Mouse (Mus musculus) inflammation-experienced regulatory T-cells, adult 16 weeks (primary cell): ENCODE results near the gene P2ry10. TPM values are rescaled to one million over a fixed set of nuclear protein-coding genes. Genes with fewer than 3 reads are reported as not detected.

Experiments
- polyA plus RNA-seq: library from polyadenylated mRNA; unstranded; fragments of 100-300 nt; shearing (Covaris generic); gene quantifications from one replicate; pipeline ENCODE4 v1.2.1, GENCODE M21; 2017

P2ry10 gene
- polyA plus RNA-seq: 90.1 TPM

GRCm38 (mm10) chrX:107088177-107088576 lies at the start of gene P2ry10:
P2ry10 (plus strand) TSS chrX:107088492.

DNA sequence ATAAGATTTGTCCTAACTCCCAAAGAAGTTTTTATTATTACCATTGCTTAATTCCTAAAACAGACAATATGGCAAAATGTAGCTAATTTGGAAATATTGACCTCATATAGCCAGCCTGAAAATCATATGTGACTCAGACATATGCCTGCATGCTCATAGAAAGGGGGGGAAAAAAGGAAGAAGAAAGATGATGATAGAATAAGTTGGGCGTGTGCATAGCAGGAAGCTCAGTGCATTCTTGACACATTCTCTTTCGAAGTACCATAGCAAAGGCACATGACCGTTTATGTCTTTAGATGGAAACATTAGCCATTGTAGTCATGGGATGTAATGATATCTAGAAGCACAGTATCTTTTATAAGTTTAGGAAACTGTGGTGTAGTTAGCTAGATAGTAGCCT lies 60.4 kb downstream of the P2ry10 start, which contains the start of gene P2ry10b:
Gene P2ry10b (plus strand): TSS at position 247 of the 400 bp plus-strand sequence.

Other genes starting within 250 kb of the P2ry10 start
- gene Rtl3, start 247.8 kb upstream of the P2ry10 start, polyA plus RNA-seq: not detected
- gene Lpar4, start 167.9 kb upstream of the P2ry10 start, polyA plus RNA-seq: not detected
- gene P2ry10b, start 60.4 kb downstream of the P2ry10 start, polyA plus RNA-seq: 6.4 TPM
- gene Gpr174, start 167.4 kb downstream of the P2ry10 start, polyA plus RNA-seq: 98.1 TPM